Mouse (Mus musculus) frontal cortex, postnatal 36 days (tissue): ENCODE results near the gene Tnfrsf14.
A peak's percentile ranks its signal among the peaks of the same experiment; 100 is the strongest.

Experiments
- DNase-seq, 2 experiments: peaks; one replicate each; pipeline ENCODE4 v3.0.0; 2022; ENCODE audit warnings: low spot score in 2 of 2

Tnfrsf14 gene

GRCm38 (mm10) chr4:154916662-154917061 lies 11.7 kb downstream of the Tnfrsf14 start:
- DNase-seq, result no peak

GRCm38 (mm10) chr4:154915286-154915685 lies 13.1 kb downstream of the Tnfrsf14 start:
- DNase-seq, result no peak

- no peak for DNase-seq
Measured at GRCm38 (mm10) chr4:154914707-154915106, 13.7 kb downstream of the Tnfrsf14 start.

GRCm38 (mm10) chr4:154914252-154914651 lies 14.1 kb downstream of the Tnfrsf14 start:
- no peak for DNase-seq

GRCm38 (mm10) chr4:154913845-154914244 lies 14.5 kb downstream of the Tnfrsf14 start:
- DNase-seq, result no peak

GRCm38 (mm10) chr4:154911644-154912043 lies 16.7 kb downstream of the Tnfrsf14 start:
- DNase-seq, result no peak

- DNase-seq, result no peak
Measured at GRCm38 (mm10) chr4:154910606-154911522, 17.5 kb downstream of the Tnfrsf14 start.

GRCm38 (mm10) chr4:154908490-154908889 lies 19.9 kb downstream of the Tnfrsf14 start:
- DNase-seq, result no peak

- DNase-seq, result peak; percentile 56 to 68
Measured at GRCm38 (mm10) chr4:154907833-154908232, 20.5 kb downstream of the Tnfrsf14 start.

- peak; percentile 74 to 90 for DNase-seq
Measured at GRCm38 (mm10) chr4:154904185-154905071, 23.9 kb downstream of the Tnfrsf14 start.

GRCm38 (mm10) chr4:154902371-154902770 lies 26.0 kb downstream of the Tnfrsf14 start:
- DNase-seq, result no peak

- peak; percentile 78 to 80 for DNase-seq
Measured at GRCm38 (mm10) chr4:154898506-154899446, 29.6 kb downstream of the Tnfrsf14 start, which contains the start of gene Fam213b. Gene Fam213b, minus strand, starts transcription at chr4:154899135.

GRCm38 (mm10) chr4:154897676-154898465 lies 30.5 kb downstream of the Tnfrsf14 start:
- DNase-seq, result no peak

- no peak for DNase-seq
Measured at GRCm38 (mm10) chr4:154895549-154895948, 32.8 kb downstream of the Tnfrsf14 start.

GRCm38 (mm10) chr4:154890887-154891286 lies 37.5 kb downstream of the Tnfrsf14 start:
- DNase-seq, result no peak

- no peak for DNase-seq
Measured at GRCm38 (mm10) chr4:154887593-154888250, 40.6 kb downstream of the Tnfrsf14 start.

- DNase-seq, result no peak
Measured at GRCm38 (mm10) chr4:154886876-154887592, 41.3 kb downstream of the Tnfrsf14 start.

GRCm38 (mm10) chr4:154885416-154885815 lies 42.9 kb downstream of the Tnfrsf14 start:
- DNase-seq, result no peak

- DNase-seq, result no peak
Measured at GRCm38 (mm10) chr4:154882014-154882659, 46.2 kb downstream of the Tnfrsf14 start.
